Mouse (Mus musculus) cerebellum, adult 2 months (tissue): Measurements from ENCODE around the gene Usp24.

Experiments
- CTCF ChIP-seq: fragments of 200-500 bp; IDR thresholded peaks from 2 replicates; pipeline ENCODE4 v1.5.1; 2011; ENCODE audit warnings: low read depth, mild to moderate bottlenecking, control low read depth, low read length, moderate library complexity, borderline replicate concordance; ENCODE audit not compliant: insufficient read depth
- POLR2A ChIP-seq: fragments of 200-500 bp; IDR thresholded peaks from 2 replicates; pipeline ENCODE4 v1.6.1; 2011; ENCODE audit warnings: low read length, control low read depth, borderline replicate concordance; ENCODE audit not compliant: insufficient read depth

DNA sequence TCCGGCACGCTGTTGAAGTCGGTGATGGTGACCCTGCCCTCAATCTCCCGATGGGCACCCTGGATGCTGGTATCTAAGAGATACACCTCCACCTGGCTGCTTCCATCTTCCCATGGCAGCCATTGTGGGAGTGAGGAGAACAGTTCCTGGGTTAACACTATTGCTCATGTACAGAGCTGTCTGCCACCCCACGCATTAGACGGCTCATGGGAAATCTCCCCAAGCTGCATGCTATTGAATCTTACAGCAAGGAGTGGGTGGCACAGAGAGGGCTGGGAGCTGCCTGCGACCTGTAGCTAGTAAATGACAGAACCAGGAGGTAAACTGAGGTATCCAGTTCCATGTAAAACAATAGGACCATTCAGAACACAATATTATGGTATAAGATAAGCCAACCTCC lies 138.5 kb downstream of the Usp24 start:
- TF ChIP-seq POLR2A = no peak
- no peak for TF ChIP-seq CTCF
